Mouse (Mus musculus) heart, adult 2 months (tissue): ENCODE results near the gene Ppp1r12b.

Experiments
- CTCF ChIP-seq: fragments of 200-600 bp; IDR thresholded peaks from 2 replicates; pipeline ENCODE4 v1.8.1; 2022; ENCODE audit warnings: antibody characterized with exemption, mild to moderate bottlenecking, moderate library complexity
- EP300 ChIP-seq: fragments of 200-500 bp; IDR thresholded peaks from 2 replicates; pipeline ENCODE4 v1.6.1; 2011; ENCODE audit warnings: low read depth, low read length, control low read depth; ENCODE audit not compliant: insufficient read depth
- POLR2A ChIP-seq: fragments of 200-500 bp; IDR thresholded peaks from 2 replicates; pipeline ENCODE4 v1.6.1; 2011; ENCODE audit warnings: mild to moderate bottlenecking, low read depth, low read length, control low read depth; ENCODE audit not compliant: insufficient read depth

GRCm38 (mm10) chr1:134771353-134771752 is 184.4 kb downstream of the Ppp1r12b start:
- no peak for TF ChIP-seq CTCF
- no peak for TF ChIP-seq POLR2A
- 0 out of 2 replicates have a peak, but pooled peaks have one; percentile 44 for TF ChIP-seq EP300
